Mouse (Mus musculus) lung, postnatal 0 days (tissue): ENCODE data around the gene Cst6.

Source experiments
- CTCF ChIP-seq: IDR thresholded peaks from 2 replicates; pipeline ENCODE4 v1.5.1; 2016; ENCODE audit warnings: antibody characterized with exemption, mild to moderate bottlenecking
- EP300 ChIP-seq: IDR thresholded peaks from 2 replicates; pipeline ENCODE4 v1.6.1; 2016; ENCODE audit warnings: antibody characterized with exemption, mild to moderate bottlenecking, control low read depth

GRCm38 (mm10) chr19:5295736-5296075 is 53.7 kb downstream of the Cst6 start:
- TF ChIP-seq CTCF (no peak), EP300 (0 out of 2 replicates have a peak, but pooled peaks have one; percentile 7)
